Comparison of ENCODE assay signal across 8 mouse cellular contexts in the genomic region with DNA sequence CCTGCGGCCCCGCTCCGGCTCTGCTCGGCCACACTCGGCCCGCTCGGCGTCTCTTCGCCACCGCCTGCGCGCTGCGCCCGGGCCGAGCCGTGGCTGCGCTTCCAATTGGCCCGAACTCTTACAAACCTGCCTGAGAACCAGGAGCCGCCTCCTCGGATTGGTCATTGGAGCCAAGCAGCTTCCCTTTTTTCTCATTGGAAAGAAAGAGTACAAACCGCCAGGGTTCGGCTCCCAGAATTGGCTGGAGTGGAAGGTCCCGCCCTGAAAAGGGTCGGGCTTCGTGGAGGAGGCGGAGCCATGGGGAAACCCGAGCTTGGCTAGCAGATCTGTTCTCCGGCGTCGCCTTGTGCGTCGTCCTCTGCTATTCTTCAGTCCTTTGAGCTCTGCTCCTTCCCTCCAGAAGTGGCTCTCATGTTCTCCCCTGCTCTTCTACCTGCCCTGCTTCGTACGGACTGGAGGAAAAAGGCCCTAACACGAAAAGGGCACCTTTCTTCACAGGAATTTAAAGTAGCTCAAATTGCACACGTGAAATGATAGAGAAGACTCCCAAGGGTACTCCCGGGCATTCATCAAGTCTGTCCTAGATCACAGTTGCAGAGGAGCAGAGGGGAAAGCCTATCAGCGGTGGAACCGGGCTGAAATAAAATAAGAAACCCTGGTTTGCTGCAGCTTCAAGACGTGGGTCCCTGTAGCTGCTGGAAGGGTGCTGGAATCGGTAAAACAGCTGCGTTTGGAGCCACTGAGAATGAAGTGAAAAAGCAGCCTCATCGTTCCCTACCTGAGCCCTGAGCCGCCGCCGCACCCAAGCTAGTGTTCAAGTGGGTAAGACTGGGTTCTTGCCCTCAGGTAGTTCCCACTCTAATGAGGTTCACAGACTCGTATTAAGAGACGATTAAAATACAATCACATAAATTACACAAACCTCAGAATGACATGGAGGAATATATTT. TPM values are rescaled to one million over a fixed set of nuclear protein-coding genes. Genes with fewer than 3 reads are reported as not detected.
A peak's percentile ranks its signal among the peaks of the same experiment; 100 is the strongest.
DNase-seq lines count a peak whose midpoint lies in the region; ATAC-seq and TF ChIP-seq lines count a peak whose summit lies in the region.

Ppp2r5d (minus strand) TSS at position 225 of the 949 bp plus-strand sequence.

- no peak for TF ChIP-seq EP300 in CH12.LX (IDR thresholded peaks at IDR 0.05; ENCODE audit: low read length)

- in situ Hi-C loops in CH12.LX (cut with MboI; ENCODE audit: low pct_ligation_motif_present, low pct_unique_long_range_greater_than_20kb, low sequenced_read_pairs): no loop called here

- peak; percentile 93 for TF ChIP-seq POLR2A in CH12.LX (IDR thresholded peaks at IDR 0.05; ENCODE audit: low read depth, low read length)

- peaks cover 11 to 31% of the 10 kb centered on the region in 2 experiments for H3K4me1 ChIP-seq in CH12.LX (ENCODE audit: control insufficient read depth in 1 of 2, insufficient read depth in 2 of 2)
- peaks cover 21% of the 10 kb centered on the region for H3K4me1 ChIP-seq in forebrain, embryonic 11.5 days (replicated peaks; ENCODE audit: control insufficient read depth, insufficient read depth, low read length)
- peaks cover 24% of the 10 kb centered on the region for H3K4me1 ChIP-seq in heart, embryonic 16.5 days (ENCODE audit: control insufficient read depth, insufficient read depth, low read length)
- peaks cover 43% of the 10 kb centered on the region for H3K4me1 ChIP-seq in liver, embryonic 15.5 days (replicated peaks)
- H3K4me1 ChIP-seq in neural tube, embryonic 12.5 days: peaks cover 35% of the 10 kb centered on the region

- TF ChIP-seq RAD21 in CH12.LX (IDR thresholded peaks at IDR 0.05; ENCODE audit: low read depth, low read length): no peak

- peak within 1 kb of the TSS; percentile 87 for H3K4me2 ChIP-seq in CH12.LX (ENCODE audit: insufficient read depth, low read depth, poor library complexity, severe bottlenecking)
- peak within 1 kb of the TSS; percentile 87 for H3K4me2 ChIP-seq in forebrain, embryonic 11.5 days (ENCODE audit: low read depth, low read length, severe bottlenecking)
- peak within 1 kb of the TSS; percentile 84 for H3K4me2 ChIP-seq in heart, embryonic 16.5 days (ENCODE audit: low read depth, low read length)
- H3K4me2 ChIP-seq in liver, embryonic 15.5 days: peak within 1 kb of the TSS; percentile 88
- peak within 1 kb of the TSS; percentile 82 for H3K4me2 ChIP-seq in neural tube, embryonic 12.5 days (replicated peaks)

- 1% methylated on average over 48 of the region's 48 CpGs for WGBS in forebrain, embryonic 11.5 days
- WGBS in heart, embryonic 16.5 days: 1% methylated on average over 48 of the region's 48 CpGs
- WGBS in liver, embryonic 15.5 days (ENCODE audit: insufficient replicate concordance): under 1% methylated on average over 48 of the region's 48 CpGs
- 1% methylated on average over 48 of the region's 48 CpGs for WGBS in neural tube, embryonic 12.5 days

- peaks cover 5% of the 10 kb centered on the region for H3K9me3 ChIP-seq in CH12.LX (replicated peaks; ENCODE audit: low read length)
- no peaks in the 10 kb centered on the region for H3K9me3 ChIP-seq in forebrain, embryonic 11.5 days (ENCODE audit: control insufficient read depth, low read length)
- no peaks in the 10 kb centered on the region for H3K9me3 ChIP-seq in heart, embryonic 16.5 days (replicated peaks; ENCODE audit: control insufficient read depth, low read length)
- no peaks in the 10 kb centered on the region for H3K9me3 ChIP-seq in liver, embryonic 15.5 days (replicated peaks)
- no peaks in the 10 kb centered on the region for H3K9me3 ChIP-seq in neural tube, embryonic 12.5 days

- H3K27ac ChIP-seq in CH12.LX (ENCODE audit: insufficient read depth, low read depth): 0 out of 2 replicates have a peak within 1 kb of the TSS, but pooled peaks have one; percentile 6
- peak within 1 kb of the TSS; percentile 82 for H3K27ac ChIP-seq in forebrain, embryonic 11.5 days (ENCODE audit: low read depth, low read length)
- peak within 1 kb of the TSS; percentile 96 for H3K27ac ChIP-seq in heart, embryonic 16.5 days (ENCODE audit: low read length)
- H3K27ac ChIP-seq in liver, embryonic 15.5 days (replicated peaks): peak within 1 kb of the TSS; percentile 83
- H3K27ac ChIP-seq in neural tube, embryonic 12.5 days: peak within 1 kb of the TSS; percentile 82

- no peaks in the 10 kb centered on the region for H3K27me3 ChIP-seq in CH12.LX (replicated peaks)
- H3K27me3 ChIP-seq in forebrain, embryonic 11.5 days (ENCODE audit: control insufficient read depth, insufficient read depth, low read length): no peaks in the 10 kb centered on the region
- no peaks in the 10 kb centered on the region for H3K27me3 ChIP-seq in heart, embryonic 16.5 days (ENCODE audit: control insufficient read depth, insufficient read depth, low read length)
- H3K27me3 ChIP-seq in liver, embryonic 15.5 days: 0 out of 2 replicates have a peak, but pooled peaks cover 7% of the 10 kb centered on the region
- no peaks in the 10 kb centered on the region for H3K27me3 ChIP-seq in neural tube, embryonic 12.5 days (replicated peaks)

- ATAC-seq in forebrain, embryonic 11.5 days (replicated peaks; ENCODE audit: low FRiP score): peak; percentile 95
- ATAC-seq in heart, embryonic 16.5 days (replicated peaks; ENCODE audit: extremely low read depth, insufficient read depth, low FRiP score): peak; percentile 94
- ATAC-seq in liver, embryonic 15.5 days (ENCODE audit: insufficient read depth): peak; percentile 96
- peak; percentile 96 for ATAC-seq in neural tube, embryonic 12.5 days (ENCODE audit: low FRiP score, low read depth)

- H3K4me3 ChIP-seq in CH12.LX (replicated peaks in 1 of 3; ENCODE audit: low read depth in 2 of 3, low read length in 2 of 3, poor library complexity in 1 of 3): peak within 1 kb of the TSS; percentile 80 to 85 (median 82)
- H3K4me3 ChIP-seq in forebrain, embryonic 11.5 days (ENCODE audit: low read depth, low read length): peak within 1 kb of the TSS; percentile 90
- peak within 1 kb of the TSS; percentile 88 for H3K4me3 ChIP-seq in heart, embryonic 16.5 days (ENCODE audit: low read length)
- H3K4me3 ChIP-seq in liver, embryonic 15.5 days (replicated peaks): peak within 1 kb of the TSS; percentile 76
- peak within 1 kb of the TSS; percentile 92 for H3K4me3 ChIP-seq in neural tube, embryonic 12.5 days

- H3K9ac ChIP-seq in CH12.LX (ENCODE audit: insufficient read depth, low read depth): peak within 1 kb of the TSS; percentile 93
- H3K9ac ChIP-seq in forebrain, embryonic 11.5 days (ENCODE audit: low read length): peak within 1 kb of the TSS; percentile 92
- H3K9ac ChIP-seq in heart, embryonic 16.5 days (ENCODE audit: low read length): peak within 1 kb of the TSS; percentile 91
- peak within 1 kb of the TSS; percentile 83 for H3K9ac ChIP-seq in liver, embryonic 15.5 days
- peak within 1 kb of the TSS; percentile 93 for H3K9ac ChIP-seq in neural tube, embryonic 12.5 days

- peaks cover 12% of the 10 kb centered on the region for H3K79me2 ChIP-seq in CH12.LX (replicated peaks; ENCODE audit: control insufficient read depth, extremely low read depth, insufficient read depth, poor library complexity, severe bottlenecking)

- dilution Hi-C loops in CH12.LX (cut with MboI; ENCODE audit: extremely low pct_ligation_motif_present, extremely low pct_unique_long_range_greater_than_20kb, low sequenced_read_pairs): no loop called here

- DNase-seq in CH12.LX (ENCODE audit: extremely low read depth): peak; percentile 99
- DNase-seq in c-Kit-positive CD71-positive TER-119-negative erythroid progenitor cells, embryonic 14.5 days (ENCODE audit: low read depth): peak; percentile 99
- DNase-seq in forebrain, embryonic 11.5 days (ENCODE audit: low spot score): peak; percentile 97
- peak; percentile 96 to 98 for DNase-seq in kidney, postnatal 36 days
- DNase-seq in telencephalon, adult 2 months (ENCODE audit: low read depth, low spot score): peak; percentile 98

- TF ChIP-seq CTCF in CH12.LX (conservative IDR thresholded peaks at IDR 0.05 in 1 of 2, IDR thresholded peaks at IDR 0.05 in 1 of 2; ENCODE audit: low read depth in 2 of 2, low read length in 2 of 2): no peak

- peaks cover 0 to 23% of the 10 kb centered on the region in 2 experiments for H3K36me3 ChIP-seq in CH12.LX (replicated peaks in 1 of 2; ENCODE audit: control insufficient read depth in 1 of 2, insufficient read depth in 1 of 2, low read length in 1 of 2)
- no peaks in the 10 kb centered on the region for H3K36me3 ChIP-seq in forebrain, embryonic 11.5 days (ENCODE audit: control insufficient read depth, insufficient read depth, low read length)
- H3K36me3 ChIP-seq in heart, embryonic 16.5 days (ENCODE audit: control insufficient read depth, insufficient read depth): no peaks in the 10 kb centered on the region
- no peaks in the 10 kb centered on the region for H3K36me3 ChIP-seq in liver, embryonic 15.5 days (replicated peaks)
- H3K36me3 ChIP-seq in neural tube, embryonic 12.5 days: no peaks in the 10 kb centered on the region

TF ChIP-seq in CH12.LX, 34 proteins besides CTCF, POLR2A, EP300 and RAD21 (continues in another document):
- TF ChIP-seq JUND (conservative IDR thresholded peaks at IDR 0.05; ENCODE audit: low read depth, low read length) (no peak), USF2 (conservative IDR thresholded peaks at IDR 0.05; ENCODE audit: low read depth, low read length) (no peak), CHD1 (IDR thresholded peaks at IDR 0.05; ENCODE audit: low read depth, low read length) (no peak), JUN (IDR thresholded peaks at IDR 0.05; ENCODE audit: insufficient read depth, low read depth, low read length) (no peak), ZNF384 (IDR thresholded peaks at IDR 0.05; ENCODE audit: low read depth, low read length) (no peak), MAX (IDR thresholded peaks at IDR 0.05; ENCODE audit: low read length) (peak; percentile 56; the same call in 1 of the 2 replicates), MEF2A (IDR thresholded peaks at IDR 0.05; ENCODE audit: borderline replicate concordance, low read depth, low read length) (peak; percentile 39; the same call in 1 of the 2 replicates), ELF1 (IDR thresholded peaks at IDR 0.05; ENCODE audit: low read depth, low read length) (peak; percentile 54), NRF1 (IDR thresholded peaks at IDR 0.05; ENCODE audit: low read depth, low read length) (peak; percentile 68), NELFE (IDR thresholded peaks at IDR 0.05; ENCODE audit: low read depth, low read length) (peak; percentile 94), SMC3 (IDR thresholded peaks at IDR 0.05; ENCODE audit: low read depth, low read length) (no peak), BHLHE40 (IDR thresholded peaks at IDR 0.05; ENCODE audit: low read depth, low read length) (no peak)

RNA-seq across cellular contexts. Expression of gene Ppp2r5d, which starts in this region (rescaled TPM):
- total RNA-seq in CH12.LX (2012; rRNA removed) (57.7 and 63.8 TPM in 2 replicates), CH12.LX (2014; rRNA removed) (56.2 and 59.0 TPM in 2 replicates)
- 70.6 and 75.4 TPM in 2 replicates for polyA plus RNA-seq in CH12.LX (2012; ENCODE audit: insufficient read length, low read depth)
- polyA plus RNA-seq in forebrain, embryonic 11.5 days (2014; fragmentation: Nextera tagmentation; extraction: Ambion mirVana): 140 TPM in 2 replicates
- 56.1 and 59.9 TPM in 2 replicates for polyA plus RNA-seq in heart, embryonic 16.5 days (2015; fragmentation: Nextera tagmentation; extraction: Ambion mirVana)
- 28.4 and 33.2 TPM in 2 replicates for polyA plus RNA-seq in liver, embryonic 15.5 days (2015; fragmentation: Nextera tagmentation; extraction: Ambion mirVana)
- polyA plus RNA-seq in neural tube, embryonic 12.5 days (2016; fragmentation: Nextera tagmentation; extraction: Ambion mirVana): 89.5 and 107 TPM in 2 replicates

Comparison
In these comparisons a context has a peak if more than half of its experiments do, and no peak if none do; other contexts are left out.
1. Peak in every context shown above with its lines: DNase-seq, ATAC-seq, H3K4me3 ChIP-seq and H3K27ac ChIP-seq.
2. H3K27ac ChIP-seq: peak in every context shown above with its lines; median percentile 96 in heart, embryonic 16.5 days; 83 in liver, embryonic 15.5 days; 82 in forebrain, embryonic 11.5 days; 82 in neural tube, embryonic 12.5 days; 6 in CH12.LX.